Mouse (Mus musculus) left cerebral cortex, postnatal 10 days (tissue): ENCODE results near the gene Kctd7. TPM values are rescaled to one million over a fixed set of nuclear protein-coding genes. Genes with fewer than 3 reads are reported as not detected.

Source experiments
- DNase-seq, 2 experiments: peaks; one replicate each; pipeline ENCODE4 v3.0.0; 2021 to 2022; ENCODE audit warnings: low spot score in 2 of 2, mixed read lengths in 1 of 2; ENCODE audit errors: extremely low spot score in 1 of 2
- intact Hi-C: fragments of 180-260 bp; cut with DNase I; formaldehyde crosslinking; loops from one replicate; pipeline ENCODE4 v1.15.1; 2025
- total RNA-seq, 2 experiments: library from RNA; stranded (reverse); gene quantifications; 2 replicates each; pipeline ENCODE4 v1.2.3; 2021

Gene Kctd7
- total RNA-seq, 2 experiments from 2014 or later, result 13.6 to 14.4 TPM

- intact Hi-C loops, result no loop called here
- DNase-seq, result peak; percentile 67 to 70
These were observed 5.3 kb upstream of the Kctd7 start for GRCm38 (mm10) chr5:130139393-130139792.

GRCm38 (mm10) chr5:130141138-130141537, 3.5 kb upstream of the Kctd7 start:
- no peak for DNase-seq
- intact Hi-C loops, result loop anchor here (5.0 kb wide), 2 partner anchors 99 to 114 kb away; partner anchors contain the start of genes Asl and Crcp

- intact Hi-C loops, result loop anchor here (5.0 kb wide), 2 partner anchors 100 to 115 kb away; partner anchors contain the start of genes Asl and Crcp
- DNase-seq, result peak in 1 of 2 experiments; percentile 32
These were observed 2.6 kb upstream of the Kctd7 start for GRCm38 (mm10) chr5:130142041-130142440.

GRCm38 (mm10) chr5:130143101-130143500, 1.6 kb upstream of the Kctd7 start:
- DNase-seq, result no peak
- intact Hi-C loops, result loop anchor here (5.0 kb wide), 2 partner anchors 101 to 116 kb away; partner anchors contain the start of genes Asl and Crcp

- peak; percentile 84 to 94 for DNase-seq
- intact Hi-C loops, result loop anchor here (5.0 kb wide), 2 partner anchors 102 to 117 kb away; partner anchors contain the start of genes Asl and Crcp
These were observed 706 bp upstream of the Kctd7 start for GRCm38 (mm10) chr5:130143977-130144333.

GRCm38 (mm10) chr5:130145961-130146360, 1.3 kb downstream of the Kctd7 start:
- DNase-seq, result peak; percentile 19 to 40
- intact Hi-C loops, result no loop called here

GRCm38 (mm10) chr5:130149726-130150310, 5.2 kb downstream of the Kctd7 start:
- intact Hi-C loops, result no loop called here
- no peak for DNase-seq

GRCm38 (mm10) chr5:130154286-130154685, 9.6 kb downstream of the Kctd7 start:
- intact Hi-C loops, result no loop called here
- no peak for DNase-seq

- no peak for DNase-seq
- intact Hi-C loops, result no loop called here
These were observed 13.9 kb downstream of the Kctd7 start for GRCm38 (mm10) chr5:130158545-130158944.

- DNase-seq, result no peak
- intact Hi-C loops, result no loop called here
These were observed 15.1 kb downstream of the Kctd7 start for GRCm38 (mm10) chr5:130159761-130160201.

GRCm38 (mm10) chr5:130163670-130164069, 19.0 kb downstream of the Kctd7 start:
- intact Hi-C loops, result no loop called here
- peak; percentile 48 to 84 for DNase-seq

GRCm38 (mm10) chr5:130165213-130165612, 20.6 kb downstream of the Kctd7 start:
- intact Hi-C loops, result no loop called here
- DNase-seq, result no peak

- DNase-seq, result no peak
- intact Hi-C loops, result no loop called here
These were observed 24.4 kb downstream of the Kctd7 start for GRCm38 (mm10) chr5:130169109-130169508.

- intact Hi-C loops, result loop anchor here (10.0 kb wide), 1 partner anchor 986 kb away; no protein-coding TSS in a partner anchor
- DNase-seq, result no peak
These were observed 26.2 kb downstream of the Kctd7 start for GRCm38 (mm10) chr5:130170666-130171422.

- intact Hi-C loops, result loop anchor here (10.0 kb wide), 1 partner anchor 987 kb away; no protein-coding TSS in a partner anchor
- DNase-seq, result peak; percentile 89 to 97
These were observed 26.8 kb downstream of the Kctd7 start, which contains the start of gene Rabgef1 for GRCm38 (mm10) chr5:130171423-130171954. Gene Rabgef1, plus strand, starts transcription at chr5:130171798.

GRCm38 (mm10) chr5:130171956-130172601, 27.4 kb downstream of the Kctd7 start:
- intact Hi-C loops, result loop anchor here (10.0 kb wide), 1 partner anchor 987 kb away; no protein-coding TSS in a partner anchor
- peak; percentile 29 to 79 for DNase-seq

- intact Hi-C loops, result loop anchor here (10.0 kb wide), 1 partner anchor 988 kb away; no protein-coding TSS in a partner anchor
- DNase-seq, result no peak
These were observed 28.4 kb downstream of the Kctd7 start for GRCm38 (mm10) chr5:130173012-130173411.

- intact Hi-C loops, result loop anchor here (10.0 kb wide), 1 partner anchor 993 kb away; no protein-coding TSS in a partner anchor
- no peak for DNase-seq
These were observed 33.2 kb downstream of the Kctd7 start for GRCm38 (mm10) chr5:130177871-130178270.

GRCm38 (mm10) chr5:130180362-130180761, 35.7 kb downstream of the Kctd7 start:
- intact Hi-C loops, result loop anchor here (5.0 kb wide), 1 partner anchor 37 kb away; the partner anchor contains the start of gene Tmem248
- no peak for DNase-seq
